Mouse (Mus musculus) kidney, adult 9 months (tissue): ENCODE data around the gene Gng12.

ENCODE experiments used
- DNase-seq: peaks from one replicate; pipeline ENCODE4 v3.0.0; 2022

Gene Gng12

GRCm38 (mm10) chr6:67057991-67058696 is 161.9 kb downstream of the Gng12 start:
- DNase-seq: no peak

GRCm38 (mm10) chr6:67060057-67060456 is 163.9 kb downstream of the Gng12 start:
- no peak for DNase-seq

DNA sequence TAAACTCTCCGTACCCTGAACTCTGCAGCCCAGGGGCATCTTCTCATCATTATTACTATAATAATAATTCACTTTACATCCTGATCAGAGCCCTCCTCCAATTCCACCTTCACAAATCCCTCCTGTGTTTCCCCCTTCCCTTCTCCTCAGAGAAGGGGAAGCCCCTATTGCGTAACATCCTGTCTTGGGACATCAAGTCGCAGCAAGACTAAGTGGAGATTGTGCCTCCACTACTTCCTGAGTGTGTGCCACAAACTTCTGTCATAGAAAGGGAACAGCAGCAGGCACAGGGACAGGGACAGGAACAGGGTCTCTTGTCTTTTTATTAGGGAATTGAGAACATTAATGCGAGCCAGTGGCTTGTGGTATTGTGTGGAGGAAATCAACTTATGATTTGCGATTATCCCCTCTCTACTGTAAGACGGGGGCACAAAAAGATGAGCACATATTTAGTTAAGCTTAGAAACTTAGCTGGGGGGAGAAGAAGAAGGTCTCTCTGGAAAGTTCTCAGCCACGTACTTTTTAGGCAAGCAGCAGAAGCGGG is 173.1 kb downstream of the Gng12 start:
- DNase-seq: peak; percentile 27

GRCm38 (mm10) chr6:67069800-67070315 is 173.7 kb downstream of the Gng12 start:
- DNase-seq: peak; percentile 13
